Mouse (Mus musculus) frontal cortex, adult 2 months (tissue): ENCODE measurements around the gene Hspb2. TPM values are rescaled to one million over a fixed set of nuclear protein-coding genes. Genes with fewer than 3 reads are reported as not detected.

Source experiments
- DNase-seq, 2 experiments: peaks; one replicate each; pipeline ENCODE4 v3.0.0; 2022; ENCODE audit warnings: low spot score in 1 of 2; ENCODE audit errors: extremely low spot score in 1 of 2
- polyA plus RNA-seq: library from polyadenylated mRNA; depleted of rRNA; stranded (reverse); fragments of >200 nt; gene quantifications from 2 replicates; pipeline ENCODE4 v1.2.3, GENCODE M21; 2012; rRNA removed

The Hspb2 gene
- polyA plus RNA-seq: 2.2 and 2.6 TPM in 2 replicates

GRCm38 (mm10) chr9:50752054-50752602, at the start of gene Hspb2:
TSS of gene Hspb2 (minus strand) at chr9:50752354.
- no peak for DNase-seq

DNA sequence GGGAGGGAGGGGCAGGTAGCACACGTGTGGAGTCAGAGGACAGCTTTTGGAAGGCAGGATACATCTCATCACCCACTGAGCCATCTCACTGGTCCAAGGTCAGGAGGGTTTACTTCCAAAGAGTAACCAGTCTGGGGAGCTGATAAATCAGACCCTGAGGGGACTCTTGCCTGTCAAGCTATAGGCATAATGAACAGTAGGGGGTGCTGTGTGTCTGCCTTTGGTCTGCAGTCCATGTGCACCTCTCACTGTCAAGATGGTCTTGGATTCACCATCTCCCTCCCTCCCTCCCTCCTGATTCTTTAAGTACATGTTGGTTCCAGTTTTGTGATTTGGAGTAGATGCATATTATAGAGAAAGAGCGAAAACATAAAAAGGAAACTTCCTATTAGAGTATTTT, 48.8 kb upstream of the Hspb2 start:
- peak in 1 of 2 experiments; percentile 66 for DNase-seq

DNA sequence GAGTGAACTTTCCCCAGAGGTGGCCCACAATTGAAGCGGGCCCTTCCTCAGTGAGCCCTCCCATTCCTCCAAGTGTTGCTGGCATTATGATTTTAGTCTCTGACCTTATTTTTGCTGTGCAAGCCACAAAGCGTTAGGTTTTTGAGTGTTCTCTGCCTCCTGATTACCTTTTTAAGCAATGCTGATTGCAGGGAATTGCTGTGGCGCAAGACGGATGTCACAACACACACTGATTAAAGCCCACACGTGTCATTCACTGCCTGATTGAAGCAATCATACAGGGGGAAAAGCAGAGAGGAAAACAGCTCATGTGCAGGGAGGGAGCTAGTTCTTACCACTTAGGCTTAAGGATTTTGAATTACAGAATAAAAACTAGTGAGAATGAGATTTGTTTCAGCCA, 46.2 kb upstream of the Hspb2 start:
- peak in 1 of 2 experiments; percentile 11 for DNase-seq

- DNase-seq: no peak
These were observed 45.5 kb upstream of the Hspb2 start for GRCm38 (mm10) chr9:50797641-50798040.

GRCm38 (mm10) chr9:50796776-50797175, 44.6 kb upstream of the Hspb2 start:
- DNase-seq: no peak

DNA sequence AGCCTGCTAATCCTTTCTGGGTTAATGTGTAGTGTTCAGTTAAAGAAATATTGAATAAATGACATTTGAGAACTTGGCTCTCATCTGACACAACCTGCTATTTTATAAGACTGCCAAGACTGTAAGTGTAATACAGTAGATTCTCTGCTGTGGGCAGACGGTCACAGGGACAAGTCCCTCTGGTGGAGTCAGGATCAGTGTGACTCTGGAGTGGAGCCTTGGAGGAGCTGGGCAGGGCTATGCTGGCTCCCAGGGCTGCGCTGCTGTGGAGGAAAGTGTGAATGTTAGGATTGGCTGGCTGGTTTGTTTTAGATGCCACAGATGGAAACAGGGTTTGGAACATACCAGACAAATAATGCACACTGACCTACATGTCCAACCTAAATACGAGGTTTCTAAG, 43.1 kb upstream of the Hspb2 start:
- no peak for DNase-seq

- peak in 1 of 2 experiments; percentile 53 for DNase-seq
These were observed 30.0 kb upstream of the Hspb2 start for GRCm38 (mm10) chr9:50782155-50782554.

DNA sequence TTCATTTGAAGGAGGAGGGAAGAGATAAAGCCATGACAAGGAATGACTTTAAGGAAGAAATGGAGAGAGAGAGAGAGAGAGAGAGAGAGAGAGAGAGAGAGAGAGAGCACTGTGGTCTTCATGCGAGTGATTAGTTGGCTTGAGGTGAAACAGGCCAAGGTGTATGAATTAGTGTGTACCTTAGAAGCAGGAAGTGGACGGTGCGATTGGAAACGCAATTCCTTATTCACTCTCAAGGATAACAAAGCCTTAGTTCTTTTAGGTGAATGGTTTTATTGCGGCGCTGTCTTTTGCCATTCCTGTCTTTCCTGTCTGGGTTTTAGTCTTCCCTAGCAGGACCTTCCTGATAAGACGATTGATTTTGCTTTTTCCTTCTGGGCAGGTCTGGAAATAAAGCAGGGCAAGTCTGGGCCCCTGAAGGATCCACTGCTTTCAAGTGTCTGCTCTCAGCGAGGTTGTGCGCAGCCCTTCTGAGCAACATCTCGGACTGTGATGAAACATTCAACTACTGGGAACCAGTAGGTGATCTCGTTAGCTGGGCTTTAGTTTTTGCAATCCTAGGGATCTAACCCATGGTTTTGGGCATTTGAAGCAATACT, 24.1 kb upstream of the Hspb2 start:
- no peak for DNase-seq

DNA sequence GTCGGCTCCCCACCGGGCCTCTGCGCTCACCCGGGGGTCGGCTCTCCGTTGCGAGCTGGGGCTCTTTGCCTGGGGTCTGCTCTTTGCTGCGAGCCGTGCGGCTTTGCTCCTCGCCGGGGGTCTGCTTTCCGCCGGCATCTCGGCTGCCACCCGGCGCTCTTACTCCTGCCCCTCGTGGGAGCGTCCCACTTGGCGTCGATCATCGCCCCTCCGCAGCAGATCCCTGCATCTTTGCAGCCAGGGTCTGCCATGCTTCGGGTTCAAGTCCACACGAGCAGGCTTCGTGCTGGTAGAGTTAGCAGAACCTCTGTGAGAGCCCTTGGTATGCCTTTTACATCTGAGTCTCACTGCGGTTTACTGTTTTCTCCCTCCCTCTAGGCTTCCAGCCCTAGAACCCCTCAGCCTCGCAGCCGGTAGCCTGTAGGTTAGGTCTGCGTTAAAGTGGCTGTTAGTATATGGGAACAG, 23.5 kb upstream of the Hspb2 start:
- no peak for DNase-seq

DNA sequence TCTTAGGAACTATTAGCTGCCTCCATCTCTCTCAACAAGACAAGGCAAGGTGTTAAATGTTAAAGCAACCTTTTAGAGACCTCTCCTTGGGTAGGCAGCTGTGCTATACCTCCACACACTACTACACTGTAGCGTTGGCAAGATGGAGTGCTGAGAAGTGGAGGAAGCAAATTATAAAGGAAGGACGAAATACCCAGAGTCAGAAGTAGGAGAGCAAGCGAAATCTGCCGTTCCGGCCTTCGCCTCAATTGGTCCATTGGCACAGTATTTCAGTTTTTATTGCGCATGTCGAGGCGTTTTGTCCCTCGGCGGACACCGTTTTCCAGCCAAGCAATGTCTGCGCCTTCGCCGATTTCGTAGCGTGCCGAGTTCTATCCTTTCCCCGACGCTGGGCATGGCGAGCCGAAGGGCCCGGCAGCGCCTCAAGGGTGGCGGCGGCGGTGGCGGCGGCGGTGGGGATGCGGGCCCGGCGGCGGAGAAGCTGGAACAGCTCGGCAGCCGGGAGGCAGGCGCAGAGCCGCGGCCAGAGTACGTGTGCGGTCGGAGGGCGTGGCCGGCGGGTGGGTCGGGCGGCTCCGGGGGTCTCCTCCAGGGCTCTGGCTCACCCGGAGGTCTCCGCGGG, 22.9 kb upstream of the Hspb2 start, which contains the start of the genes Alg9 and 1110032A03Rik:
Gene Alg9, plus strand, starts transcription at position 29 of the 622 bp plus-strand sequence.
Gene 1110032A03Rik, minus strand, starts transcription at position 530 of the 622 bp plus-strand sequence.
- DNase-seq: peak; percentile 69 to 92

GRCm38 (mm10) chr9:50774026-50774462, 21.9 kb upstream of the Hspb2 start:
- DNase-seq: no peak

DNA sequence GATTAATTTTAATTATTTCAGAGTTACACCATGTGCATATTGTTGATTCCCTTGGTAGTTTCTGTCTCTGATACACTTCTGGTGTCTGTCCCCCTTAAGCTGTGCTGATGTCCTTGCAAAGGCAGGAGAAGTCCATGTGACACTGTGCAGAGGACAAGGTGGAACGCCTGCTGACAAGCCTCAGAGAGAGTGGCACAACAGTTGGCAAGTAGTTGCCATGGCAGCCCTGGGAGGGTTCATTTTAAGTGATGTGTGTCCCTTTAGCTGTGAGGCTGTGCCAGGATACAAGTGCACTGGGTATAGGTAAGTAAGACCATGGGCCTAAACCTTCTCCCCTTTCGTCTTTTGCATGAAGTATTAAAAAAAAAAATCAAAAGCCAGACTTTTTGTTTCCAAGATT, 17.9 kb upstream of the Hspb2 start:
- no peak for DNase-seq

DNA sequence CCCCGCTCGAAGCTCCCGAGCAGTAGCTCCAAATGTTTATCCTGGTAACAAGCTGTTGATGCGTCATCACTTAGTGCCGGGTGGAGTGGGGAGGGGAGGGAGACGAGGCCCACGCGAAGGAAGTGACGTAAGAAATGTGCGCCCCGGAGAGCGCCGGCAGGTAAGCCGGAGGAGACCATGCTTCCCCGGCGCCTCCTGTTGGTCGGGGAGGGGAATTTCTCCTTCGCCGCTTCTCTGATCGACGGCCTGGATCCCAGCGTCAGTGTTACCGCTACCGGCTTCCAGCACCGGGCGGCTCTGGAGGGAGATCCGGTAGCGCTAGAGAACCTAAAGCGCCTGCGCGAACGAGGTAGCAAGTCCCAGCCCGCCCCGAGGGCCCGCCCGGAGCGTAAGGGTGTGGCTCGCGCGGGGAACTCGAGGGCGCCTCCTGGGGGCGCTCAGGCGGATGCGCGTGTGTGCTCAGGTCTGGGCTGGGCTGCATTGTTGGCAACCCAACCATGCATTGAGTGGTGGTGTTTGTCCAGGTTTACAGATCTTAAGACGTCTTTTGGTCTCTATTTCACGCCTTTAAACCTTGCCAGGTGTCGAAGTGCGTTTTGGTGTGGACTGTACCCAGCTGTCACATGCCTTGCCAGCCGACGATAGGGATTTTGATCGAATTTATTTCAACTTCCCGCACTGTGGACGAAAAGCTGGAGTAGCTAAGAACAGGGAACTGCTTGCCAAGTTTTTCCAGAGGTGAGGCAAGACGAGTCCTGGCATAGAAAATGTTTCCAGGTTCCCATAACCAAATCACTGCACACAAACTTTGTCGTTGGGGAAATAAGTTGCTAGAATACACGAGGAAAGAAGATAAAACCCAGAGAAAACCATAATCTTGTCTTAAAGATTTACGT, 16.2 kb upstream of the Hspb2 start, which contains the start of gene Fdxacb1:
Gene Fdxacb1, plus strand, starts transcription at position 130 of the 896 bp plus-strand sequence.
- peak; percentile 99 for DNase-seq

DNA sequence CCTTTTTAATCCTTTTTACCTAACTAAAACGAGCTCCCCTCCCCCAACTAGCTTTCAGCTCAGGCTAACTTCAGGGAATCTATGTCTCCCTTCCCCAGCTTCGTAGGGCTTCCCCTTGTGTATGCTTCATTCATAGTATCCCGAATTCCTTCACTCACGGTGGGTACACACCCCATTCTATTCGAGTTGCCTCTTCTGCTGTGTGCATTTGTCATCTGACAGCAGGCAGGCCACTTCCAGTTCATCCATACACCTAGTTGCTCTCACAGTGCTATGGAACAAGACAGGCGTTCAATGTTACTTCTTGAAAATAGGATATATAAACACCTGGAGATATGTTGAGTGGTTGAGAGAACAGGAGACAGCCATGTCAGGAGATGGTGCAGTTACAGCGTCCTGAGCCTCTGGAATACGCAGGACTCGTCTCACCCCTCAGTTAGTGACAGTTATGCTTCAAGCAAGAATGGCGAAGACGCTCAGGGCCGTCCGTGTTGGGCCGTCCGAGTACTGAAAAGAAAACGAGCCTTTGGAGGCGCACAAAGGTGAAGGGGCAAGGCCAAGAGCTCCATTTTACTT, 15.5 kb upstream of the Hspb2 start:
- DNase-seq: peak in 1 of 2 experiments; percentile 30

GRCm38 (mm10) chr9:50763331-50763730, 11.2 kb upstream of the Hspb2 start:
- no peak for DNase-seq

DNA sequence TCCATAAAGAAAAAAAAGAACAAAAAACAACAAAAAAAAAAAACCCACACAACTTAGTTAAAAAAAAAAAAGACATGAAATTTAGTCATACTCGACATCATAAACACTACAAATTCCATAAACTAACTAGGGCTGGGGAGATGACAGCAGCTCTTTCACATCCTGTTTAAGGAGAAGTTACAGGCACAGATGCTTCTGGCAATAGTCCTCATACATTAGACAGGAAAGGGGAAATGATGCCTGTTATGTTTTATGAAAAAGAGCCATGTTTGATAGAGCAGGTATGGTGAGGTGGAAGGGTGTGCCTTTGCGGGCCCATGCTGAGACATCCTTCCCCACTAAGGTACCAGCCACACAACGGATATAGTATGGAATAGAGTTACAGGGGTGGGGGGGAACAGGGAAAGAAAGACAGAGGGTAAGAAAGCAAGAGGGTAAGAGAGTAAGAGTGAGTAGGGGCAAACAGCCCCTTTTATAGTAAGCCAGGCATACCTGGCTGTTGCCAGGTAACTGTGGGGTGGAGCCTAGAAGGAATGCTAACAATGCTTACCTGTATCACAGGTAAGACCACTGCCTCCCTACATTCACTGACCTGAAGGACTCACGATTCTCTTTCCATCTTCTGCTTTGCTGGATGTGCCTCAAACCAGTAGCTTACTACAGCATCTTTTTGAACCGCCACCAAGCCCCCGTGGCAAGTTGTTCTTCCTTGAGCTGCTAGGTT, 9.5 kb upstream of the Hspb2 start:
- DNase-seq: no peak

- no peak for DNase-seq
These were observed 4.6 kb upstream of the Hspb2 start for GRCm38 (mm10) chr9:50756711-50757110.

- DNase-seq: peak in 1 of 2 experiments; percentile 33
These were observed 1.8 kb upstream of the Hspb2 start for GRCm38 (mm10) chr9:50753947-50754346.

DNA sequence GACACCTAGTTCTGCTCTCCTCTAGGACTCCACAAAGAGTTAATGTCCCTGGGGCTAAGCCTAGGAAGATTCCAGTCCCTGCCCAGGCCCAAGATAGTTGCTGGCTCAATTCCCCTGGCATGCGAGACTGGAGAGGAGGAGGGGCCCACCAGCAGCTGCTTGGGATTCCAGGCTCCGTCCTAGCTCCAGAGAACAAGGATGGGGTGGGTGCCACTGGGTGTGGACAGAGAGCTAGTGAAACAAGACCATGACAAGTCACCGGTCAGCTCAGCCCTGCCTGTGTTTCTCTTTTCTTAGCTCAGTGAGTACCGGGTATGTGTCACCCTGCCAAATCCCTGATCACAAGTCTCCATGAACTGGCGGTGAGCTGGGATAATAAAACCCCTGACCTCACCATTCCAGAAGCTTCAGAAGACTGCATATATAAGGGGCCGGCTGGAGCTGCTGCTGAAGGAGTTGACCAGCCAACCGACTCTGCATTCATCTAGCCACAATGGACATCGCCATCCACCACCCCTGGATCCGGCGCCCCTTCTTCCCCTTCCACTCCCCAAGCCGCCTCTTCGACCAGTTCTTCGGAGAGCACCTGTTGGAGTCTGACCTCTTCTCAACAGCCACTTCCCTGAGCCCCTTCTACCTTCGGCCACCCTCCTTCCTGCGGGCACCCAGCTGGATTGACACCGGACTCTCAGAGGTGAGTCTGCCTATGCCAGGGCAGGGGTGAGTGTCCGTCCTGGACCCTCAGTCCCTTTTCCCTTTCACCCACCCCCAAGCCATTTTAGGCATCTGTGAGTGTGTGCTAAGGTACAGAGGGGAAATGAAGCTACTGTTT, 846 bp upstream of the Hspb2 start:
- DNase-seq: peak; percentile 54 to 80
